Mouse (Mus musculus) retina, embryonic 14.5 days (tissue): ENCODE results near the gene Vps37d.
A peak's percentile ranks its signal among the peaks of the same experiment; 100 is the strongest.

Source experiments
- DNase-seq: peaks from one replicate; pipeline ENCODE4 v3.0.0-alpha.2; 2015; ENCODE audit warnings: low spot score

The Vps37d gene

GRCm38 (mm10) chr5:135025899-135026298, 52.2 kb downstream of the Vps37d start:
- DNase-seq, result no peak

- DNase-seq, result no peak
Measured at GRCm38 (mm10) chr5:135024665-135025224, 53.3 kb downstream of the Vps37d start.

- peak; percentile 94 for DNase-seq
Measured at GRCm38 (mm10) chr5:135023344-135024173, 54.5 kb downstream of the Vps37d start, which contains the start of gene Stx1a. Stx1a (plus strand) TSS chr5:135023482.
